Mouse (Mus musculus) neutrophil, adult 5-6 weeks (primary cell): ENCODE results near the gene Gm10198. TPM values are rescaled to one million over a fixed set of nuclear protein-coding genes. Genes with fewer than 3 reads are reported as not detected.

Source experiments
- ATAC-seq: fragments of 151-379, 151-347 bp; 2 replicates; pipeline ENCODE4 v1.8.0; 2017; ENCODE audit warnings: mild to moderate bottlenecking, moderate TSS enrichment; ENCODE audit not compliant: insufficient number of reproducible peaks, poor library complexity, low FRiP score, severe bottlenecking; ENCODE audit errors: extremely low read depth
- total RNA-seq: library from RNA; stranded (forward); fragments of 200-1000 nt; gene quantifications from 2 replicates; pipeline ENCODE4 v1.2.3, GENCODE M21; 2017

Gm10198 gene
- not detected in 2 replicates for total RNA-seq

DNA sequence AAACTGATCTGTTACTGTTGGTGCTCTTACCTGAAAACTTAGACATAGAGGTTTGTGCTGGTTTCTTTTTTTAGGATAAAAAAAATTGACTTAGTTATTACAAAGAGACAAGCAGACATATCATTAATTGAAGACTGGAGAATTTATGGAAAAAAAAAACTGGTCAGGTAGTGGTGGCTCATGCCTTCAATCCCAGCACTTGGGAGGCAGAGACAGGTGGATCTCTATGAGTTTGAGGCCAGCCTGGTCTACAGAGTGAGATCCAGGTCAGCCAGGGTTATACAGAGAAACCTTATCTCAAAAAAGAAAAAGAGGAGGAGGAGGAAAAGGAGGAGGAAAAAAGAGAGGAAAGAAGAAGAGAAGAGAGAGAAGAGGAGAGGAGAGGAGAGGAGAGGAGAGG lies at the start of gene Gm10198:
Gene Gm10198 (plus strand): TSS at position 301 of the 400 bp plus-strand sequence.
- ATAC-seq: no peak

DNA sequence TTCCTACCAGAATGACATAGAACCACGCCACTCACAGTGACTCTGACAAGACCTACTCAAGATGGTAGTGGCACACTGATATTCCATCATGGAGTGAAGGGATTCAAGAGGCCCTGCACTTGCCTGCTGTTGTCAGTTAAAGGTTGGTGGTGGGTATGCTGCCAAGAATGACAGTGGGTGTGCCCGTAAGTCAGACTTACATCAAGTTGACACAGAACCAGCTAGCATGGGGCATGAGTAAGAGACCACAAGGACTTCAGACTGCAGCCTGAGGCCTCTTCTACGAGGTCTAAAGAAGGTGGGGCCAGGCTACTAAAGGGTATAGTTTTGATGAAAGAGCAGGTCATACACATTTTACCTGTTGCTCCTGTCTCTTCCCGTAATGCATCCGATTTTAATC lies 47.3 kb upstream of the Gm10198 start:
- ATAC-seq: no peak

DNA sequence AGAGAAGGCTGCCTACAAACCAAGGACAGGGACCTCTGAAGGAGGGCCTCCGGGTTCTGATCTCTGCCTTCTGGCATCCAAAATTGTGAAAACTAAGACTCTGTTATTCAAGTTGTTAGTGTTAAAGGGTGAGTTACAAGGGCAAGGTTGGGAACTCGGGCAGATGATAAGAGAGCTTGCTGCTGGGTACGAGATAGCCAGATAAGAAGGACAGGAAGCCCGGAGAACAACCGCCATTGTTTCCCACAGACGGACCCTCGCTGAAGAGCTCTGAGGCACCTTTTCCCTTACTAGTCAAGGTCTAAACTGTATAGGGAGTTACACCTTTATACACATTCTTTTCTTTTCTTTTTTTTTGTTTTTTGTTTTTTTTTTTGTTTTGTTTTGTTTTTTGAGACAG lies 39.8 kb upstream of the Gm10198 start:
- no peak for ATAC-seq

DNA sequence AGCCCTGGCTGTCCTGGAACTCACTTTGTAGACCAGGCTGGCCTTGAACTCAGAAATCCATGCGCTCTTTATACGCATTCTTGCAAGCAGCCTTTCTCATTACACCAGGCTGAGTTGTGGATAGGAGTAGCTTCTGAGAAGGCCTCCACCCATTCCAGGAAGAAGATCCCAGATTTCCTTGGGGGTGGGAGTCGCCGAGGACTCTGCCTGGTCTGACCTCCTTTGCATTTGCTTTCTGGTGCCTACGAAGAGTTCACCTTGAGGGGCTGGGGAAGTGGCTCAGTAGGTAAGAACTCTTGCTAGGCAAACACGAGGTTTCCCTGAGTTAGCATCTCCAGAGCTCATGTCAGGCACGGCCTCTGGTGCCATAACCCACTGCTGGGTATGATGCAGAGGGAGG lies 39.4 kb upstream of the Gm10198 start:
- no peak for ATAC-seq

DNA sequence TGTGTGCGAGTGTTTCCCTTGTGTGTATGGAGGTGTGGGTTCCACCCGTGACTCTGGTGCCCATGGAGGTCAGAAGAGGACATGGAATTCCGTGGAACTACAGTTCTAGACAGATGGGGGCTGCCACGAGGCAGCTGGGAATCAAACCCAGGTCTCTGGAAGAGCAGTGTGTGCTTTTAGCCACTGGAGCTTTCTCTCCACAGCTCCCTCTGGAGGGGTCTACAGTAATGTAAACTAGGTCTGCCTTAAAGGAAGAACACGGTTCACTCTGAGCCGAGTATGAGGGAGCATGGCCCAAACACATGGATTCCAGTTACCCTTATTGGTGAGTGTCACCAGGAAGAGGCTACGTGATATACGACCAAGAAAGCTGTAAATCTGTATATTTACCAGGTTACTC lies 38.6 kb upstream of the Gm10198 start:
- ATAC-seq: no peak

DNA sequence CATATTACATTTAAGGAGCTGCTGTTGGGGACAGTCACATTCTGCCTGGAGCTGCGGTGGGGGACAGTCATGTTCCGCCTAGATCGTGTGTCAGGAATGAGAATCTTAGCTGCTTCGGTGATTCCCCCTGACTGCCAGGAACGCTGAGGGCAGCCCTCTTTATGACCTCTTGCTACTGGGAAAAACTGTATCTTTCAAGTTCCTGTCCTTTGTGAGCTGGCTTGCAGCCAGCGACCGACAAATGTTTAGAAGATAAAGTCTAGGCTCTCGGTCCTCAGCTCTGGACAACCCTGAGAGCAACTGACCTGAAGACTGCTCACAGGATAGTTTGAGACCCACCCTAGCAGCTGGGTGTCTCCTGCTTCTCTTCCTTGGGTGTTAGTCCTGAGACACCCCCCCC lies 37.3 kb upstream of the Gm10198 start:
- no peak for ATAC-seq

DNA sequence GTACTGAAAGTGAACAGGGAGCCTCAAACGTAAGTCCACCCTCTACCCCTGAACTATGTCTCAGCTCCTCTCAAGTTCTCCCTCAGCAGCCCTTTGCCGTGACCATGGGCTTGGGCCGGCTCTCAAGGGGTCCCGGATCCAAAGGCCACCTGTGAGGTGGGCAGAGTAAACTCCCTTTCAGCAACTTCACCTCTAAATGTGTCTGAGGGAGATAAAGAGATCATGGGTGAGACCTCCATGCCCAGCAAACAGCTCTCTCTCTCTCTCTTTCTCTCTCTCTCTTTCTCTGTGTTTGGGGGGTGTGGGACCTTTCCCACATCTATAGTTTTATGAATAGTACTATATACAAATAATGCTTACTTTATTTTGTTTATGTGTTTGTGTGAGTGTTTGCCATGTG lies 36.2 kb upstream of the Gm10198 start:
- ATAC-seq: no peak

DNA sequence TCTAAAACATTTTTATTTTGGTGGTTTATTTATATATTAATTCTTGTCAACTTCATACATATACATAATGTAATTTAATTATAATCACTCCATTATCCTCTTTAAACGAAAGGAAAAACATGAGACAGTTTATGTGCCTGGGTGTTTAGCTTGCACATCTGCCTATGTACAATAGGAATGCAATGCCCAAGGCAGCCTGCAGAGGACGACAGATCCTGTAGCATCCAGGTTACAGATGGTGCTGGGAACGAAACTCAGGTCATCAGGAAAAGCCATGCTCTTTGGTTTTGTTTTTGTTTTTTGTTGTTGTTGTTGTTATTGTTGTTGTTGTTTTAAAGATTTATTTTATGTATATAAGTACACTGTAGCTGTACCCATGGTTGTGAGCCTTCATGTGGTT lies 32.4 kb upstream of the Gm10198 start:
- ATAC-seq: no peak

DNA sequence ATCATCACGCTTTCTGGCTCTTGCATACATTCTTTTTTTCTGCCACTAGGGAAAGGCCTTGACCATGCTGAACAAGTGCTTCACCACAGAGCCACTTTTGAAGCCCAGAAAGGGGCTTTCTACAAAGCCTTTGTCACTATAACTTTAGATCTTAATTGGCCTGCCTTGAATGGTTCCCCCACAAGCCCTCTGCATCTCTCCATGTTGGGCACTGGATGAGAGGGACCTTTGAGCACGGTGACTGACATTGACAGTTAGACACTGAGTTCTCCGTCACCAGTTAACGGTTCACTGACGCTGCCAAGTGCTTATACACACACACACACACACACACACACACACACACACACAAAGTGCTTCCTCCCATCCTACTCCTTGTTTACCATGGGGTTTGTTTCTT lies 30.0 kb upstream of the Gm10198 start:
- no peak for ATAC-seq

DNA sequence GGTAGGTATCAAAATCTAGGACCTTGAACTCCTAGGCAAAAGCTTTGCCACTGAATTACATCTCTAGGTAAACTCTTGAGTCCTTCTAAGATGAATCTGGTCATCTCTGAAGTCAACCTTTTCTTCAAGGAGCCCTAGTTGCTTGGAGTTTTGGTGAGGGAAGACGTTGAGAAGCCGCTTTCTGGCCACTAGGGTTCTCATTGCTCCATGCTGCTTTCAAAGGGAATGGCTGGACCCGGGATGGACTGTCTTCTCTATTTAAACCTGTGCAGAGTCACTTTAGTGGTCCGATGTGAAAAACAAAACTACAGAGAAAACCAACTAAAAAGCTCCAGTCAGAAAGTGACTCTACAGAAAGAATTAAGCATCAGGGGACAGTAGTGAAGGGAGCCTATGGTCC lies 18.4 kb upstream of the Gm10198 start:
- ATAC-seq: 0 out of 2 replicates have a peak, but pooled peaks have one; percentile 26

DNA sequence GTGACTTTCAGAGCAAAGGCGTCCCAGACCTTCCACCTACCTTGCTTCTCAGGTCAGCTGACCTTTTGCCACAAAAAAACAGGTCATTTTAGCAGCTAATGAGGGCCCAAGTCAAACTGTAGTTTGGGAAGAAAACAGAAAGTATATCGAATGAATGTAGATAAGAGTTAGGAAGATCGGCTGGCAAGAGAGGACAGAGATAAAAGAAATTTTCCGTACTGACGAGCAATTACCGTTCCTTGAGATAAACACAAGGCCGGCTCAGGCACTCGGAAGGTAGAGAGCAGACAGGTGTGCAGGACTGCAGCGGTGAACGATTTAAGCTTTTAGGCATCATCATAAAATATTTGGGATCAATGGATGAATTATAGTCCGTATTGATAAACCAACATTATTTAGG lies 15.4 kb upstream of the Gm10198 start:
- no peak for ATAC-seq

DNA sequence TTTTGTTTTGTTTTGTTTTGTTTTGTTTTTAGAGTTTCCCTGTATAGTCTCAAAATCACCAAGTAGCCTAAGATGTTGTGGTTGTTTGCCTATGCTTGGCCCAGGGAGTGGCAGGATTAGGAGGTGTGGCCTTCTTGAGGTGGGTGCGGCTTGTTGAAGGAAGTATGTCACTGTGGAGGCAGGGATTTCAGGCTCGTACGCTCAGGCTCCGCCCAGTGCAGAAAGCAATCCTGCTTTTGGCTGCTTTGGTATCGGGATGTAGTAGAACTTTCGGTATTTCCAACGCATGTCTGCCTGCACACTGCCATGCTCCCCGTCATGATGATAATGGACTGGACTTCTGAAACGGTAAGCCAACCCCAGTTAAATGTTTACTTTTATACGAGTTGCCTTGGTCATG lies 12.5 kb upstream of the Gm10198 start:
- ATAC-seq: no peak

DNA sequence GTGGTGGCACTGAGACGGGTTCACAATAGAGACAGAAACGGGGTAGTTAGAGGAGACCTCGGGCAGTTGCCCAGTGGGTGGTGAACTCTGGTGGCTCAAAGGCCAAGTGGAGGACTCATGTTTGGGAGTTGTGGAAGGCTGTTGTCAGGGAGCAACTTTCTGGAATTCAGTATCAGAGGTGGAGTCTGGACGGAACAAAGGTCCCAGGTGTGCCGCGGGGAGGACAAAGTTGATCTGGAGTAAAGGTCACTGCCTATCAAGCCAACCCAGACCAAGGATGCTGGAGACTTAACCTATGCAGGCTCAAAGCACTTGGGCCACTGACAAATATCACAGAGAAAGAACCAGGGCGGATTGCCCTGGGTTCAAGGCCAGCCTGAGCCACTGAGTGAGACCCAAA lies 5.5 kb downstream of the Gm10198 start:
- no peak for ATAC-seq

DNA sequence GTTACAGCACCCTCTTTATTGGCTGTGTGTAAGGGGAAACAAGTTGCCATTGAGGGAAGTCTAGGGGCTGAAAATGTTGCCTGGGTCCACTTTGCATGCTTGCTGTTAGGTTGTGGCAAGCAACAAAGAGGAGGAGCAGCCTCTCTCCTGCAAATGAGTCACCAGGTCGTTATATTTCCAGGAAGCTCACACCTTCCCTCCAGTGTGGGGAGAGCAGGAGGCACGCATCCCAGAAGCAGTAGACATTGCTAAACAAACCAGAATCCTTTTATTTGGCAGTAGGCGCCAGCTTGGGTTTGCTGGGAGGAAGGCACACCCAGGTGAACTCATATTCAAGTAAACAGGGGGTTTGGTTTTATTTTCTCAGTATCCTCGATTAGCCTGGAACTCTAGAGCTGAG lies 8.8 kb downstream of the Gm10198 start:
- ATAC-seq: 0 out of 2 replicates have a peak, but pooled peaks have one; percentile 6

DNA sequence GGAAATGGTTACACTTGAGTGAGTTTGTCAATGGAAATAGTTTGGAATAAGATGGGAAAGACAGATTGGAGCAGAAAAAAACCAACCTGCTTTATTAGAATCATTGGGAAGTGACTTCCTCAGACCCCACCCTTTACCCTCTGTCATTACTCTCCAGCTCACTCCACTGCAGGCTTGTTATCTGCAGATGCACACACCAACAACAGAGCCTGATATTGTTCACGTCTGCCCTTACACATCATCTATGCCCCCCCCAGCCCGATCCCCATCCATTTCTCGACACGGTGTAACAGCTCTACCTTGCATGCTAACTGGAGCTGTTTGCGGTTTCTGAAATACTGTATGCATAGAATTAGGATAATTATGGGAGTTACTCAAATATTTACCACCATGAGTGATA lies 12.2 kb downstream of the Gm10198 start:
- no peak for ATAC-seq

DNA sequence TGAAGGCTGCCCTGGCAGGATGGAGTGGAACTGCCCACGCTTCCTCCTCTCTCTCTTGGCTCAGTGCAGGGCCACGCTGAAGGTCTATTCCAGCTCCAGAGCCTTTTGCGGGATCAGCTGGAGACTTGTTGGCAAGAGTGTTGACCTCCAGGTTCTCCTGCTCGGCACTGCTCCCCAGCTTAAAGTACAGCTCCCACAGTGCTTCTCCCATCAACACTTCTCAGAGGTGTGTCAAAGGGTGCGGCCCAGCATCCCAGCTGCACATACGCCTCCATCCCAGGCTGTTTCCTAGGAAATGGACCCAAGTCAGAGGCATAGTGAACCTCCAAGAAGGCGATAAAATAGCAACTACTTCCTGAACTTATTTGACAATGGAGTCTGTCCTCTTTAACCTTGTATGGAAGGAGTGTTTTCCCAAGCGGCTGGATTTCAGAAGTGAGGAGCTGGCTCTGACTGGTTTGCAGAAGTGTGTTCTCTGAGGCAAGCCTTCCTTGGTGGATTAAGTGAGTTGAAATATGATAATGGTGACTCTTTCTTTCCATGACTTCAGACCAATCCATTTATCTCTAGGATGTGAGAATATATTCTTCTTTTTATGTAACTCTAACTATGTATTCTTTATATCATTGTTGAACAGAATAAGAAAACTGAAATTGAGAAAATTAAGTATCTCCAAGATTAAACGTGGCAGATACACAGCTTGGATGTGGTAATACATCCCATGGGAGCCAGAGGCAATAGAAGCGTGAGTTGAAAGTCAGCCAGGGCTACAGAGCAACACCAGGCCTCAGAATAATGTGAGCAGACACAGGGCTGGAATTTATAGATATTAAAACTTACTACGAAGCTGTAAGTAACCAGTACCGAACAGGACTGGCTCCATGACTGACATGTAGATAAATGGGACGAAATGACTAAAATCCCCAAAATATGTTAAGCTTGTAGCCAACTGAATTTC lies 23.9 kb downstream of the Gm10198 start:
- no peak for ATAC-seq

DNA sequence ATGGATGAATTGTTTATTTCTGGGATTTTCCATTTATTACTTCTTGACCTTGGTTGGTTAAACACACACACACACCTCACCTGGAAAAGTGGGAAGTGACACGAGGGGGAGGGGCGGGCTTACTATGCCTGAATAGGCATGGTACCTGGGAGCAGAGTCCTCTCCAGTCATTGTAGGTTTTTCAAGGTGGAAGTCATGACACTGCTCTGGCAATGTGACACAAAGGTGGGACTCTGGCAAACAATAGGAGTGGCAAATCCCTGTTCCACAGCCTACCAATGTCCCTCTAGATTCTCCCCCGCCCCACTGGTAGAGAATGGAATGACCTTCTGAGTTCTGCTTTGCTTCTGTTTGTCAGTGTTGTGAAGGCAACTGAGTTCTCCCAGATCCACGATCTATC lies 27.8 kb downstream of the Gm10198 start:
- no peak for ATAC-seq

DNA sequence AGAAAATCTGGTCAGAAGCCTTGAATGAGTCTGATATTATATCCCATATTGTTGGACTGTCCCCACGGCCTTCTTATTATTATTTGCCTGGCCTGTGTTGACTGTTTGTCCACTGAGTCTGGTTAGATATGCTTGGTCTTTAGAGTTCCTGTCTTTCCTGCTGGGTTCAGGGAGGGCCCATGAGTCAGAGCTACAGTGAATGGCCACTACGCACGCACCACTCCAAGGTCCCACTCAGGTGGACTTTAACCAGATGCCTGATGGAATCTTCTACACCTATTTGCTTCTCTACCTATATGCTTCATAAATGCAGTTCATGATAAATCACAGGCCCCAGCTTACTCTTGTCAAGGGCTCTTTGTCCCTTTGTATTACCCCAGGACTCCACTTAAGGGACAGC lies 29.8 kb downstream of the Gm10198 start:
- no peak for ATAC-seq

DNA sequence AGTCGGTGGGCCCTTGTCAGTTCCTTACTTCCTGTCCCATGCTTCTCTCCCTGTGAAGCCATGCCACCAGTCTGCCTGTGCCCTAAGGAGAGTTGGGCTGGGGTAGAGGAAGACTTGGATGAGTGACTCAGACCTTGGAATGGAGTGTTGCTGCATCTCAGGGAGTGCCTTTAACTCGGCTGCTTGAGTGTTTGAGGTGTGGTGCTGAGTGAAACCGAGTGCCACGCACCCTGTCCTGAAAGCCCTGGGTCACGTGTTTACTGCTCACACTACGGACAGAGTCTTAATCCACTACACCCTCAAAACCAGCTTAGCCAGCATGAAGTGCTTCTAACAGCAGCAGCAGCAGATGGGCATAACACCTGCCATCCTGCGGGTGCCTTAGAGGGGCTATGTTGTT lies 30.5 kb downstream of the Gm10198 start:
- no peak for ATAC-seq

DNA sequence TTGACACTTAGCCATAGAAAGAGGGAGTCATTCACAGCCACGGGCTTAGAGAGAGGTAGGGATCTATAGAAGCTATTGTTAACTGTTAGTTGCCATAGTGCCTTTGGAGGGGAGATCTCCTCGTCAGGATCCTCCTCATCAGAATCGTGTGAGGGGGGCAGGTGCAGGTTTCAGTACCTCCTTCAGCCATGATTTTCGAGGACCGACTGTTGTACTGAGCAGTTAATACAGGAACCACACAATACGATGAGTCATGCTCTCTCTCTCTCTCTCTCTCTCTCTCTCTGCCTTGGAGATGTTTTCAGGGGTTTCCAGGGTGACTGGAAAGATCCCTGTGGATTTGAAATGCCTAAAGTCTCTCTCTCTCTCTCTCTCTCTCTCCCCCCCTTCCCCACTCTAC lies 31.5 kb downstream of the Gm10198 start:
- no peak for ATAC-seq
